Mouse (Mus musculus): ENCODE results near the gene St6galnac6. TPM values are rescaled to one million over a fixed set of nuclear protein-coding genes. Genes with fewer than 3 reads are reported as not detected.

Gene St6galnac6
- total and polyA plus RNA-seq, 3 experiments: 12.5 to 26.5 TPM; not detected in 1

- DNase-seq (ENCODE audit: low read depth, low spot score): peak; percentile 84
- Histone ChIP-seq H3K79me2 (ENCODE audit: control insufficient read depth, insufficient read depth, low read length, poor library complexity) (peaks cover 9% of the 10 kb centered on the region), H3K9me3 (replicated peaks; ENCODE audit: insufficient read depth, low read length) (no peaks in the 10 kb centered on the region), H3K4me1 (ENCODE audit: control insufficient read depth in 1 of 2, insufficient read depth in 2 of 2, low read length in 2 of 2) (peaks cover under 1 to 3% of the 10 kb centered on the region in 2 experiments; a peak in 2 of 4 replicates), H3K9ac (ENCODE audit: control insufficient read depth, low read depth, low read length, poor library complexity, severe bottlenecking) (no peak overlapping the region), H3K4me3 (ENCODE audit: control insufficient read depth in 1 of 2, insufficient read depth in 1 of 2, low read depth in 2 of 2, low read length in 2 of 2) (no peak overlapping the region), H3K27ac (ENCODE audit: control insufficient read depth, low read depth, low read length) (no peak overlapping the region), H3K27me3 (ENCODE audit: control insufficient read depth in 1 of 2, insufficient read depth in 2 of 2, low read length in 2 of 2) (no peaks in the 10 kb centered on the region), H3K36me3 (ENCODE audit: control insufficient read depth in 1 of 2, insufficient read depth in 2 of 2, low read length in 2 of 2) (peaks cover 0 to 2% of the 10 kb centered on the region in 2 experiments; a peak in 1 of 4 replicates)
- TF ChIP-seq ZC3H11A (IDR thresholded peaks at IDR 0.05; ENCODE audit: low read depth, low read length) (peak; percentile 94), RCOR1 (IDR thresholded peaks at IDR 0.05; ENCODE audit: low read depth, low read length) (no peak), ZKSCAN1 (IDR thresholded peaks at IDR 0.05; ENCODE audit: low read depth, low read length) (no peak), NRF1 (IDR thresholded peaks at IDR 0.05; ENCODE audit: insufficient read depth, low read depth, low read length, poor library complexity, severe bottlenecking) (no peak), ZNF384 (IDR thresholded peaks at IDR 0.05; ENCODE audit: low read depth, low read length) (no peak), MYB (IDR thresholded peaks at IDR 0.05; ENCODE audit: low read depth, low read length) (no peak), CTCF (IDR thresholded peaks at IDR 0.05 in 2 of 3, conservative IDR thresholded peaks at IDR 0.05 in 1 of 3; ENCODE audit: control insufficient read depth in 1 of 3, insufficient read depth in 1 of 3, low read depth in 2 of 3, low read length in 3 of 3, poor library complexity in 1 of 3, severe bottlenecking in 1 of 3) (peak; percentile 77 to 98 (median 94)), RAD21 (IDR thresholded peaks at IDR 0.05; ENCODE audit: low read depth, low read length) (peak; percentile 98), TBP (IDR thresholded peaks at IDR 0.05; ENCODE audit: low read depth, low read length) (no peak), ELF1 (IDR thresholded peaks at IDR 0.05; ENCODE audit: low read depth, low read length) (no peak), NELFE (IDR thresholded peaks at IDR 0.05; ENCODE audit: low read depth, low read length) (no peak), SMC3 (IDR thresholded peaks at IDR 0.05; ENCODE audit: low read depth, low read length) (peak; percentile 89), MEF2A (IDR thresholded peaks at IDR 0.05; ENCODE audit: extremely low read depth, insufficient replicate concordance, low read depth, low read length, poor library complexity, severe bottlenecking) (no peak), CHD2 (IDR thresholded peaks at IDR 0.05; ENCODE audit: low read length) (no peak), POLR2AphosphoS5 (IDR thresholded peaks at IDR 0.05; ENCODE audit: borderline replicate concordance, low read depth, low read length) (no peak), POLR2A (IDR thresholded peaks at IDR 0.05; ENCODE audit: control insufficient read depth in 1 of 2, insufficient read depth in 1 of 2, low read depth in 1 of 2, low read length in 2 of 2, poor library complexity in 1 of 2) (no peak), TCF12 (IDR thresholded peaks at IDR 0.05; ENCODE audit: low read depth, low read length) (no peak), HCFC1 (IDR thresholded peaks at IDR 0.05; ENCODE audit: low read depth, low read length) (no peak), ETS1 (IDR thresholded peaks at IDR 0.05; ENCODE audit: low read depth, low read length) (no peak)
Observed at GRCm38 (mm10) chr2:32566536-32567063, 32.9 kb upstream of the St6galnac6 start.

GRCm38 (mm10) chr2:32568149-32568548, 31.4 kb upstream of the St6galnac6 start:
- TF ChIP-seq CTCF (IDR thresholded peaks at IDR 0.05 in 2 of 3, conservative IDR thresholded peaks at IDR 0.05 in 1 of 3; ENCODE audit: control insufficient read depth in 1 of 3, insufficient read depth in 1 of 3, low read depth in 2 of 3, low read length in 3 of 3, poor library complexity in 1 of 3, severe bottlenecking in 1 of 3) (no peak), GABPA (IDR thresholded peaks at IDR 0.05; ENCODE audit: low read depth, low read length) (no peak), USF2 (IDR thresholded peaks at IDR 0.05; ENCODE audit: borderline replicate concordance in 1 of 2, insufficient read depth in 1 of 2, low read depth in 1 of 2, low read length in 2 of 2) (no peak), USF1 (IDR thresholded peaks at IDR 0.05; ENCODE audit: low read depth, low read length) (no peak), TBP (IDR thresholded peaks at IDR 0.05; ENCODE audit: low read depth, low read length) (no peak), MYB (IDR thresholded peaks at IDR 0.05; ENCODE audit: low read depth, low read length) (no peak), BHLHE40 (IDR thresholded peaks at IDR 0.05; ENCODE audit: borderline replicate concordance, low read depth, low read length) (no peak), SMC3 (IDR thresholded peaks at IDR 0.05; ENCODE audit: low read depth, low read length) (no peak), POLR2A (IDR thresholded peaks at IDR 0.05; ENCODE audit: control insufficient read depth in 1 of 2, insufficient read depth in 1 of 2, low read depth in 1 of 2, low read length in 2 of 2, poor library complexity in 1 of 2) (no peak), ZKSCAN1 (IDR thresholded peaks at IDR 0.05; ENCODE audit: low read depth, low read length) (no peak), EP300 (IDR thresholded peaks at IDR 0.05; ENCODE audit: low read depth in 1 of 2, low read length in 2 of 2) (no peak), RCOR1 (IDR thresholded peaks at IDR 0.05; ENCODE audit: low read depth, low read length) (no peak), ELF1 (IDR thresholded peaks at IDR 0.05; ENCODE audit: low read depth, low read length) (no peak), TCF12 (IDR thresholded peaks at IDR 0.05; ENCODE audit: low read depth, low read length) (no peak), MAX (IDR thresholded peaks at IDR 0.05; ENCODE audit: low read length) (no peak), MXI1 (IDR thresholded peaks at IDR 0.05; ENCODE audit: low read depth, low read length) (no peak)
- Histone ChIP-seq H3K27ac (ENCODE audit: control insufficient read depth, low read depth, low read length) (no peak overlapping the region), H3K9me3 (replicated peaks; ENCODE audit: insufficient read depth, low read length) (no peaks in the 10 kb centered on the region), H3K4me1 (ENCODE audit: control insufficient read depth in 1 of 2, insufficient read depth in 2 of 2, low read length in 2 of 2) (peaks cover 3 to 7% of the 10 kb centered on the region in 2 experiments; a peak in 2 of 4 replicates), H3K79me2 (ENCODE audit: control insufficient read depth, insufficient read depth, low read length, poor library complexity) (peaks cover 15% of the 10 kb centered on the region), H3K27me3 (ENCODE audit: control insufficient read depth in 1 of 2, insufficient read depth in 2 of 2, low read length in 2 of 2) (no peaks in the 10 kb centered on the region), H3K9ac (ENCODE audit: control insufficient read depth, low read depth, low read length, poor library complexity, severe bottlenecking) (no peak overlapping the region), H3K4me3 (ENCODE audit: control insufficient read depth in 1 of 2, insufficient read depth in 1 of 2, low read depth in 2 of 2, low read length in 2 of 2) (no peak overlapping the region), H3K36me3 (ENCODE audit: control insufficient read depth in 1 of 2, insufficient read depth in 2 of 2, low read length in 2 of 2) (peaks cover 0 to 6% of the 10 kb centered on the region in 2 experiments; a peak in 1 of 4 replicates)
- no peak for DNase-seq (ENCODE audit: low read depth, low spot score)

Measured in MEL (cell line).